Mouse (Mus musculus) subcutaneous adipose tissue, adult 2 months (tissue): ENCODE measurements around the gene Sparcl1. TPM values are rescaled to one million over a fixed set of nuclear protein-coding genes. Genes with fewer than 3 reads are reported as not detected.

Experiments
- polyA plus RNA-seq: library from polyadenylated mRNA; depleted of rRNA; stranded (reverse); fragments of >200 nt; gene quantifications from 2 replicates; pipeline ENCODE4 v1.2.3, GENCODE M21; 2012; ENCODE audit warnings: low replicate concordance; rRNA removed

Gene Sparcl1
- 249 and 562 TPM in 2 replicates for polyA plus RNA-seq

GRCm38 (mm10) chr5:104113491-104114172 is at the start of gene Sparcl1:
Gene Sparcl1, minus strand, starts transcription at chr5:104113733.

GRCm38 (mm10) chr5:104077508-104077907 is 36.0 kb downstream of the Sparcl1 start, which contains the start of gene Gm17660:
Gene Gm17660, minus strand, starts transcription at chr5:104077608.

GRCm38 (mm10) chr5:104046256-104047199 is 67.0 kb downstream of the Sparcl1 start, which contains the start of gene Nudt9:
Gene Nudt9, plus strand, starts transcription at chr5:104046306.

Other genes with a start within 250 kb of the Sparcl1 start
- gene Klhl8, start 202.5 kb downstream of the Sparcl1 start, polyA plus RNA-seq = 12.9 and 14.3 TPM in 2 replicates
- 0.17 and 0.50 TPM in 2 replicates for gene Hsd17b13, start 136.3 kb downstream of the Sparcl1 start, polyA plus RNA-seq
- 34.5 and 60.5 TPM in 2 replicates for gene Hsd17b11, start 91.8 kb downstream of the Sparcl1 start, polyA plus RNA-seq
- gene Nudt9, start 67.4 kb downstream of the Sparcl1 start, polyA plus RNA-seq = 52.9 and 59.7 TPM in 2 replicates
- not detected in 2 replicates for gene Gm17660, start 36.1 kb downstream of the Sparcl1 start, polyA plus RNA-seq
- gene Dspp, start 57.0 kb upstream of the Sparcl1 start, polyA plus RNA-seq = not detected in 2 replicates
- gene Dmp1, start 88.9 kb upstream of the Sparcl1 start, polyA plus RNA-seq = 0.04 and 0.05 TPM in 2 replicates
- gene Ibsp, start 185.4 kb upstream of the Sparcl1 start, polyA plus RNA-seq = not detected in 2 replicates
- gene Mepe, start 211.6 kb upstream of the Sparcl1 start, polyA plus RNA-seq = not detected in 2 replicates